Mouse (Mus musculus): ENCODE measurements at regions not wholly inside any gene's neighbourhood (a gene's known extent, or its start where the extent isn't known, plus 50 kb on each side); places are given as distances from the start of the nearest gene placed in this dataset.

DNA sequence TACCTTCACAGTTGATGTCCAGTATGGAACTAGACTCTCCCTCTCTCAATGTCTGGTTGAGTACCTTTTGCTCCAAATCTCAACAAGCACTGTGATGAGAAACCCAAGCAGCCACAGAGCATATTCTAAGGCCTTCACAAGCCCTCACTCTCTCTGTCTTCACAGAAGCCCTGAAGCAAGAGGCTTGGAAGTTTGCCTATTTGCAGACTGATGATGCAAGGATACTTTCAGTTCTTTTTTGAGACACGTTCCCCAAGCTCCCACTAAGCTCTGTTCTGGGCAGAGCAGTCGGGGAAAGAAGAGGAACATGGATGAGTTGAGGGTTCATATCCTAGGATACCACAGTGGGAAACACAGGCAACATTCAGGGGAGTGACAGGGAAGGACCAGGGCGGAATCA, 134.0 kb upstream of the Lrfn2 start:
- TF ChIP-seq CTCF (IDR thresholded peaks at IDR 0.05) (no peak), EP300 (IDR thresholded peaks at IDR 0.05; ENCODE audit: insufficient read depth, low read depth, low read length) (no peak)

All from heart, adult 2 months (tissue).